Mouse (Mus musculus) midbrain, embryonic 15.5 days (tissue): ENCODE measurements around the gene Ntn4. TPM values are rescaled to one million over a fixed set of nuclear protein-coding genes. Genes with fewer than 3 reads are reported as not detected.
"Not testable (repeated sequence)": the region's sequence is repeated elsewhere in the genome, so short reads cannot be mapped to it uniquely, and the experiment has no call there.

Experiments used
- ATAC-seq: fragments of 200-750 bp; cut with Nextera tagmentation; replicated peaks from 2 replicates; pipeline ENCODE4 v1.8.0; 2017; ENCODE audit warnings: moderate TSS enrichment
- H3K27ac ChIP-seq: fragments of 300-500 bp; sonication (generic); 2 replicates; pipeline ENCODE4 v1.5.1; 2015; ENCODE audit warnings: mild to moderate bottlenecking, inconsistent platforms
- H3K27me3 ChIP-seq: fragments of 300-500 bp; sonication (generic); replicated peaks from 2 replicates; pipeline ENCODE4 v1.6.1; 2015; ENCODE audit warnings: inconsistent platforms
- H3K36me3 ChIP-seq: fragments of 300-500 bp; sonication (generic); replicated peaks from 2 replicates; pipeline ENCODE4 v1.6.1; 2015; ENCODE audit warnings: inconsistent platforms
- H3K4me1 ChIP-seq: fragments of 300-500 bp; sonication (generic); 2 replicates; pipeline ENCODE4 v1.6.1; 2015; ENCODE audit warnings: inconsistent platforms
- H3K4me2 ChIP-seq: fragments of 300-500 bp; sonication (generic); 2 replicates; pipeline ENCODE4 v1.6.1; 2015; ENCODE audit warnings: inconsistent platforms, mild to moderate bottlenecking, moderate library complexity
- H3K4me3 ChIP-seq: fragments of 300-500 bp; sonication (generic); 2 replicates; pipeline ENCODE4 v1.5.1; 2015; ENCODE audit warnings: mild to moderate bottlenecking, inconsistent platforms
- H3K9ac ChIP-seq: fragments of 300-500 bp; sonication (generic); 2 replicates; pipeline ENCODE4 v1.6.1; 2015; ENCODE audit warnings: mild to moderate bottlenecking, inconsistent platforms
- H3K9me3 ChIP-seq: fragments of 300-500 bp; sonication (generic); 2 replicates; pipeline ENCODE4 v1.6.1; 2016; ENCODE audit warnings: inconsistent platforms
- WGBS: fragments of 180-500 bp; shearing (Covaris S2); methylation state at CpG from one replicate; pipeline ENCODE4 v1.1.7; 2015; ENCODE audit warnings: mixed read lengths; 5-methylcytosine and 5-hydroxymethylcytosine counted together
- polyA plus RNA-seq: library from polyadenylated mRNA; unstranded; fragments of >200 nt; fragmentation: Nextera tagmentation; extraction: Ambion mirVana; gene quantifications from 2 replicates; pipeline ENCODE4 v1.2.1, GENCODE M21; 2015

The Ntn4 gene
- polyA plus RNA-seq, 1 experiment from 2014 or later = 1.2 TPM

GRCm38 (mm10) chr10:93679191-93680007, 38.9 kb downstream of the Ntn4 start:
- H3K27ac ChIP-seq = no peak overlapping the region; the same call in 1 of the 2 replicates
- peak overlapping the region; percentile 44 for H3K4me2 ChIP-seq
- H3K4me1 ChIP-seq = peaks cover 18% of the 10 kb centered on the region
- ATAC-seq = peak; percentile 77; the same call in 1 of the 2 replicates
- H3K9me3 ChIP-seq = no peaks in the 10 kb centered on the region
- 41% methylated on average over 19 of the region's 19 CpGs for WGBS
- H3K36me3 ChIP-seq = peaks cover 4% of the 10 kb centered on the region; the same call in 1 of the 2 replicates
- peak overlapping the region; percentile 16; the same call in 1 of the 2 replicates for H3K9ac ChIP-seq
- H3K27me3 ChIP-seq = no peaks in the 10 kb centered on the region
- H3K4me3 ChIP-seq = peak overlapping the region; percentile 21

GRCm38 (mm10) chr10:93680680-93681377, 40.3 kb downstream of the Ntn4 start:
- no peak overlapping the region for H3K27ac ChIP-seq
- H3K4me3 ChIP-seq = no peak overlapping the region
- no peaks in the 10 kb centered on the region for H3K27me3 ChIP-seq
- H3K4me2 ChIP-seq = no peak overlapping the region
- H3K36me3 ChIP-seq = peaks cover 4% of the 10 kb centered on the region; the same call in 1 of the 2 replicates
- no peak overlapping the region for H3K9ac ChIP-seq
- H3K4me1 ChIP-seq = peaks cover 18% of the 10 kb centered on the region
- 55% methylated on average over 6 of the region's 6 CpGs for WGBS
- H3K9me3 ChIP-seq = no peaks in the 10 kb centered on the region
- ATAC-seq = no peak

GRCm38 (mm10) chr10:93682185-93682747, 41.8 kb downstream of the Ntn4 start:
- Histone ChIP-seq H3K9me3 (no peaks in the 10 kb centered on the region), H3K27me3 (no peaks in the 10 kb centered on the region), H3K27ac (no peak overlapping the region), H3K4me1 (peaks cover 18% of the 10 kb centered on the region), H3K36me3 (peaks cover 4% of the 10 kb centered on the region; the same call in 1 of the 2 replicates), H3K9ac (no peak overlapping the region), H3K4me2 (no peak overlapping the region), H3K4me3 (no peak overlapping the region)
- no peak for ATAC-seq
- WGBS = 92% methylated on average over 18 of the region's 18 CpGs

- H3K4me2 ChIP-seq = no peak overlapping the region
- no peak overlapping the region for H3K27ac ChIP-seq
- H3K4me1 ChIP-seq = peaks cover 18% of the 10 kb centered on the region
- peaks cover 4% of the 10 kb centered on the region; the same call in 1 of the 2 replicates for H3K36me3 ChIP-seq
- H3K4me3 ChIP-seq = no peak overlapping the region
- H3K27me3 ChIP-seq = no peaks in the 10 kb centered on the region
- 90% methylated on average over 7 of the region's 7 CpGs for WGBS
- H3K9me3 ChIP-seq = no peaks in the 10 kb centered on the region
- H3K9ac ChIP-seq = no peak overlapping the region
- no peak for ATAC-seq
These were observed 42.7 kb downstream of the Ntn4 start for GRCm38 (mm10) chr10:93683185-93683584.

- Histone ChIP-seq H3K27me3 (no peaks in the 10 kb centered on the region), H3K4me3 (no peak overlapping the region), H3K9me3 (no peaks in the 10 kb centered on the region), H3K36me3 (peaks cover 4% of the 10 kb centered on the region; the same call in 1 of the 2 replicates), H3K9ac (no peak overlapping the region), H3K27ac (no peak overlapping the region), H3K4me1 (peaks cover 14% of the 10 kb centered on the region), H3K4me2 (no peak overlapping the region)
- WGBS = 88% methylated on average over 4 of the region's 4 CpGs
- ATAC-seq = no peak
These were observed 43.4 kb downstream of the Ntn4 start for GRCm38 (mm10) chr10:93683896-93684295.

GRCm38 (mm10) chr10:93685416-93685815, 44.9 kb downstream of the Ntn4 start:
- H3K4me3 ChIP-seq, ATAC-seq, H3K27ac ChIP-seq, H3K9ac ChIP-seq, H3K36me3 ChIP-seq, H3K27me3 ChIP-seq, H3K4me1 ChIP-seq, H3K9me3 ChIP-seq, H3K4me2 ChIP-seq: not testable (repeated sequence)
- WGBS = 94% methylated on average over 3 of the region's 3 CpGs

GRCm38 (mm10) chr10:93686579-93686978, 46.1 kb downstream of the Ntn4 start:
- 94% methylated on average over 6 of the region's 6 CpGs for WGBS
- Histone ChIP-seq H3K4me2 (no peak overlapping the region), H3K4me3 (no peak overlapping the region), H3K27ac (no peak overlapping the region), H3K36me3 (peaks cover 4% of the 10 kb centered on the region; the same call in 1 of the 2 replicates), H3K4me1 (no peaks in the 10 kb centered on the region), H3K9ac (no peak overlapping the region), H3K9me3 (no peaks in the 10 kb centered on the region), H3K27me3 (no peaks in the 10 kb centered on the region)
- ATAC-seq = no peak

- no peaks in the 10 kb centered on the region for H3K9me3 ChIP-seq
- no peak overlapping the region for H3K27ac ChIP-seq
- H3K9ac ChIP-seq = no peak overlapping the region
- no peak for ATAC-seq
- H3K27me3 ChIP-seq = no peaks in the 10 kb centered on the region
- no peaks in the 10 kb centered on the region for H3K4me1 ChIP-seq
- 97% methylated on average over 3 of the region's 3 CpGs for WGBS
- H3K4me2 ChIP-seq = no peak overlapping the region
- no peak overlapping the region for H3K4me3 ChIP-seq
- H3K36me3 ChIP-seq = peaks cover 4% of the 10 kb centered on the region; the same call in 1 of the 2 replicates
These were observed 47.3 kb downstream of the Ntn4 start for GRCm38 (mm10) chr10:93687781-93688180.

- WGBS = 88% methylated on average over 26 of the region's 26 CpGs
- no peaks in the 10 kb centered on the region for H3K27me3 ChIP-seq
These were observed 48.1 kb downstream of the Ntn4 start for GRCm38 (mm10) chr10:93688306-93689171.

GRCm38 (mm10) chr10:93691344-93691743, 50.9 kb downstream of the Ntn4 start:
- H3K4me2 ChIP-seq = no peak overlapping the region
- H3K4me1 ChIP-seq = 0 out of 2 replicates have a peak, but pooled peaks cover 3% of the 10 kb centered on the region
- WGBS = 53% methylated on average over 11 of the region's 11 CpGs
- no peak overlapping the region for H3K27ac ChIP-seq
- no peaks in the 10 kb centered on the region for H3K36me3 ChIP-seq
- H3K4me3 ChIP-seq = no peak overlapping the region
- no peaks in the 10 kb centered on the region for H3K9me3 ChIP-seq
- H3K9ac ChIP-seq = no peak overlapping the region
- no peak for ATAC-seq
- no peaks in the 10 kb centered on the region for H3K27me3 ChIP-seq

More at GRCm38 (mm10) chr10:93688306-93689171, 48.1 kb downstream of the Ntn4 start:
- H3K9me3 ChIP-seq = no peaks in the 10 kb centered on the region
- no peak overlapping the region for H3K4me3 ChIP-seq
- no peaks in the 10 kb centered on the region; the same call in 1 of the 2 replicates for H3K36me3 ChIP-seq
- no peak overlapping the region for H3K4me2 ChIP-seq
- ATAC-seq = no peak
- H3K27ac ChIP-seq = no peak overlapping the region
- no peaks in the 10 kb centered on the region for H3K4me1 ChIP-seq
- no peak overlapping the region for H3K9ac ChIP-seq

GRCm38 (mm10) chr10:93695043-93695791, 54.7 kb downstream of the Ntn4 start:
- Histone ChIP-seq H3K9me3 (no peaks in the 10 kb centered on the region), H3K27ac (no peak overlapping the region), H3K36me3 (no peaks in the 10 kb centered on the region), H3K4me3 (no peak overlapping the region), H3K4me1 (peaks cover 9% of the 10 kb centered on the region; the same call in 1 of the 2 replicates), H3K9ac (no peak overlapping the region), H3K4me2 (peak overlapping the region; percentile 23), H3K27me3 (no peaks in the 10 kb centered on the region)
- 35% methylated on average over 21 of the region's 21 CpGs for WGBS
- ATAC-seq = no peak
